Mouse (Mus musculus): ENCODE data around the gene Bcl6. TPM values are rescaled to one million over a fixed set of nuclear protein-coding genes. Genes with fewer than 3 reads are reported as not detected.

Bcl6 gene
- polyA plus RNA-seq, 1 experiment: 20.3 TPM

GRCm38 (mm10) chr16:23985467-23985861 lies 3.2 kb downstream of the Bcl6 start:
- peak overlapping the region; percentile 81 for H3K27ac ChIP-seq (replicated peaks; ENCODE audit: low read depth, low read length)
- no peaks in the 10 kb centered on the region for H3K4me1 ChIP-seq (ENCODE audit: control insufficient read depth, insufficient read depth, insufficient read length, low read length)
- peak overlapping the region; percentile 46 for H3K4me3 ChIP-seq (ENCODE audit: insufficient read depth, low read depth, low read length)

GRCm38 (mm10) chr16:23984760-23985466 lies 3.7 kb downstream of the Bcl6 start:
- Histone ChIP-seq H3K4me1 (ENCODE audit: control insufficient read depth, insufficient read depth, insufficient read length, low read length) (0 out of 2 replicates have a peak, but pooled peaks cover 2% of the 10 kb centered on the region), H3K27ac (replicated peaks; ENCODE audit: low read depth, low read length) (peak overlapping the region; percentile 82), H3K4me3 (ENCODE audit: insufficient read depth, low read depth, low read length) (peak overlapping the region; percentile 59)

- H3K4me1 ChIP-seq (ENCODE audit: control insufficient read depth, insufficient read depth, insufficient read length, low read length): 0 out of 2 replicates have a peak, but pooled peaks cover 2% of the 10 kb centered on the region
- peak overlapping the region; percentile 86 for H3K27ac ChIP-seq (replicated peaks; ENCODE audit: low read depth, low read length)
- H3K4me3 ChIP-seq (ENCODE audit: insufficient read depth, low read depth, low read length): peak overlapping the region; percentile 59
Measured at GRCm38 (mm10) chr16:23984183-23984582, 4.5 kb downstream of the Bcl6 start.

- Histone ChIP-seq H3K4me1 (ENCODE audit: control insufficient read depth, insufficient read depth, insufficient read length, low read length) (0 out of 2 replicates have a peak, but pooled peaks cover 2% of the 10 kb centered on the region), H3K4me3 (ENCODE audit: insufficient read depth, low read depth, low read length) (peak overlapping the region; percentile 59), H3K27ac (replicated peaks; ENCODE audit: low read depth, low read length) (peak overlapping the region; percentile 86)
Measured at GRCm38 (mm10) chr16:23982891-23983588, 5.6 kb downstream of the Bcl6 start.

- peaks cover 6% of the 10 kb centered on the region; the same call in 1 of the 2 replicates for H3K4me1 ChIP-seq (ENCODE audit: control insufficient read depth, insufficient read depth, insufficient read length, low read length)
- H3K4me3 ChIP-seq (ENCODE audit: insufficient read depth, low read depth, low read length): peak overlapping the region; percentile 51
- H3K27ac ChIP-seq (replicated peaks; ENCODE audit: low read depth, low read length): peak overlapping the region; percentile 73
Measured at GRCm38 (mm10) chr16:23981925-23982851, 6.5 kb downstream of the Bcl6 start.

- H3K4me1 ChIP-seq (ENCODE audit: control insufficient read depth, insufficient read depth, insufficient read length, low read length): peaks cover 6% of the 10 kb centered on the region; the same call in 1 of the 2 replicates
- peak overlapping the region; percentile 39 for H3K4me3 ChIP-seq (ENCODE audit: insufficient read depth, low read depth, low read length)
- peak overlapping the region; percentile 93 for H3K27ac ChIP-seq (replicated peaks; ENCODE audit: low read depth, low read length)
Measured at GRCm38 (mm10) chr16:23980991-23981720, 7.5 kb downstream of the Bcl6 start.

GRCm38 (mm10) chr16:23980201-23980870 lies 8.3 kb downstream of the Bcl6 start:
- peak overlapping the region; percentile 93 for H3K27ac ChIP-seq (replicated peaks; ENCODE audit: low read depth, low read length)
- H3K4me3 ChIP-seq (ENCODE audit: insufficient read depth, low read depth, low read length): peak overlapping the region; percentile 39
- peaks cover 6% of the 10 kb centered on the region; the same call in 1 of the 2 replicates for H3K4me1 ChIP-seq (ENCODE audit: control insufficient read depth, insufficient read depth, insufficient read length, low read length)

GRCm38 (mm10) chr16:23979446-23979845 lies 9.2 kb downstream of the Bcl6 start:
- Histone ChIP-seq H3K27ac (replicated peaks; ENCODE audit: low read depth, low read length) (peak overlapping the region; percentile 93), H3K4me3 (ENCODE audit: insufficient read depth, low read depth, low read length) (0 out of 2 replicates have a peak overlapping the region, but pooled peaks have one; percentile 12), H3K4me1 (ENCODE audit: control insufficient read depth, insufficient read depth, insufficient read length, low read length) (peaks cover 6% of the 10 kb centered on the region; the same call in 1 of the 2 replicates)

GRCm38 (mm10) chr16:23978495-23978894 lies 10.2 kb downstream of the Bcl6 start:
- H3K4me3 ChIP-seq (ENCODE audit: insufficient read depth, low read depth, low read length): no peak overlapping the region
- H3K4me1 ChIP-seq (ENCODE audit: control insufficient read depth, insufficient read depth, insufficient read length, low read length): peaks cover 6% of the 10 kb centered on the region; the same call in 1 of the 2 replicates
- peak overlapping the region; percentile 67 for H3K27ac ChIP-seq (replicated peaks; ENCODE audit: low read depth, low read length)

- H3K27ac ChIP-seq (replicated peaks; ENCODE audit: low read depth, low read length): peak overlapping the region; percentile 41
- no peak overlapping the region for H3K4me3 ChIP-seq (ENCODE audit: insufficient read depth, low read depth, low read length)
- H3K4me1 ChIP-seq (ENCODE audit: control insufficient read depth, insufficient read depth, insufficient read length, low read length): peaks cover 6% of the 10 kb centered on the region; the same call in 1 of the 2 replicates
Measured at GRCm38 (mm10) chr16:23977732-23978131, 10.9 kb downstream of the Bcl6 start.

GRCm38 (mm10) chr16:23976196-23976595 lies 12.5 kb downstream of the Bcl6 start:
- peak overlapping the region; percentile 52 for H3K27ac ChIP-seq (replicated peaks; ENCODE audit: low read depth, low read length)
- no peak overlapping the region for H3K4me3 ChIP-seq (ENCODE audit: insufficient read depth, low read depth, low read length)
- peaks cover 6% of the 10 kb centered on the region; the same call in 1 of the 2 replicates for H3K4me1 ChIP-seq (ENCODE audit: control insufficient read depth, insufficient read depth, insufficient read length, low read length)

- Histone ChIP-seq H3K27ac (replicated peaks; ENCODE audit: low read depth, low read length) (peak overlapping the region; percentile 26; the same call in 1 of the 2 replicates), H3K4me3 (ENCODE audit: insufficient read depth, low read depth, low read length) (no peak overlapping the region), H3K4me1 (ENCODE audit: control insufficient read depth, insufficient read depth, insufficient read length, low read length) (peaks cover 4% of the 10 kb centered on the region; the same call in 1 of the 2 replicates)
Measured at GRCm38 (mm10) chr16:23973635-23974367, 14.9 kb downstream of the Bcl6 start.

GRCm38 (mm10) chr16:23972901-23973300 lies 15.8 kb downstream of the Bcl6 start:
- H3K4me1 ChIP-seq (ENCODE audit: control insufficient read depth, insufficient read depth, insufficient read length, low read length): peaks cover 4% of the 10 kb centered on the region; the same call in 1 of the 2 replicates
- no peak overlapping the region for H3K27ac ChIP-seq (replicated peaks; ENCODE audit: low read depth, low read length)
- H3K4me3 ChIP-seq (ENCODE audit: insufficient read depth, low read depth, low read length): no peak overlapping the region
